Mouse (Mus musculus) heart, adult 18-20 months (tissue): ENCODE results near the gene Xab2. TPM values are rescaled to one million over a fixed set of nuclear protein-coding genes. Genes with fewer than 3 reads are reported as not detected.

Experiments
- total RNA-seq, 2 experiments: library from RNA; stranded (reverse); gene quantifications; 2 replicates each; pipeline ENCODE4 v1.2.3; 2021

Gene Xab2
- total RNA-seq, 2 experiments from 2014 or later = 14.0 to 20.3 TPM

Other genes with a start within 250 kb of the Xab2 start
- gene Arhgef18, start 228.3 kb downstream of the Xab2 start, total RNA-seq = 10 to 100 TPM; 17.5 to 20.4 TPM
- gene Pex11g, start 153.6 kb downstream of the Xab2 start, total RNA-seq = 1 to 10 TPM; 3.6 to 4.2 TPM
- gene Tex45, start 150.5 kb downstream of the Xab2 start, total RNA-seq = not detected
- gene Zfp358, start 128.2 kb downstream of the Xab2 start, total RNA-seq = 10 to 100 TPM; 29.4 to 30.5 TPM
- gene Mcoln1, start 120.9 kb downstream of the Xab2 start, total RNA-seq = 10 to 100 TPM; 17.8 to 21.0 TPM
- 10 to 100 TPM in 1 of 2 experiments, 1 to 10 TPM in 1; 8.1 to 10.2 TPM for gene Pnpla6, start 105.9 kb downstream of the Xab2 start, total RNA-seq
- gene C330021F23Rik, start 53.3 kb downstream of the Xab2 start, total RNA-seq = under 1 TPM; 0.22 to 0.49 TPM
- 1 to 10 TPM; 1.2 to 1.6 TPM for gene Camsap3, start 34.0 kb downstream of the Xab2 start, total RNA-seq
- 10 to 100 TPM; 75.5 to 95.8 TPM for gene Pet100, start 232 bp upstream of the Xab2 start, total RNA-seq
- gene Pcp2, start 4.2 kb upstream of the Xab2 start, total RNA-seq = not detected
- gene Stxbp2, start 9.6 kb upstream of the Xab2 start, total RNA-seq = 1 to 10 TPM; 4.3 to 9.3 TPM
- gene Retn, start 34.5 kb upstream of the Xab2 start, total RNA-seq = 10 to 100 TPM in 1 of 2 experiments, 1 to 10 TPM in 1; 5.1 to 17.7 TPM
- gene Mcemp1, start 44.4 kb upstream of the Xab2 start, total RNA-seq = under 1 TPM; 0.30 to 0.49 TPM
- 1 to 10 TPM in 1 of 2 experiments, under 1 TPM in 1; 0.82 to 7.1 TPM for gene Fcor, start 51.0 kb upstream of the Xab2 start, total RNA-seq
- 10 to 100 TPM; 20.0 to 21.2 TPM for gene Trappc5, start 55.0 kb upstream of the Xab2 start, total RNA-seq
- gene Fcer2a, start 72.9 kb upstream of the Xab2 start, total RNA-seq = 1 to 10 TPM in 1 of 2 experiments, not detected in 1; 3.4 TPM
- 1 to 10 TPM in 1 of 2 experiments, under 1 TPM in 1; 0.47 to 1.0 TPM for gene Clec4g, start 99.3 kb upstream of the Xab2 start, total RNA-seq
- gene Cd209a, start 127.7 kb upstream of the Xab2 start, total RNA-seq = under 1 TPM; 0.82 to 0.87 TPM
- not detected for gene Cd209e, start 233.0 kb upstream of the Xab2 start, total RNA-seq